Mouse (Mus musculus) hindbrain, postnatal 0 days (tissue): ENCODE results near the gene Myrip. TPM values are rescaled to one million over a fixed set of nuclear protein-coding genes. Genes with fewer than 3 reads are reported as not detected.
"Not testable (repeated sequence)": the region's sequence is repeated elsewhere in the genome, so short reads cannot be mapped to it uniquely, and the experiment has no call there.

Source experiments
- ATAC-seq: fragments of 200-750 bp; cut with Nextera tagmentation; 2 replicates; pipeline ENCODE4 v1.8.0; 2017; ENCODE audit warnings: mild to moderate bottlenecking, moderate TSS enrichment, moderate library complexity
- DNase-seq: peaks from one replicate; pipeline ENCODE4 v3.0.0-alpha.2; 2015; ENCODE audit warnings: low spot score
- H3K27ac ChIP-seq: fragments of 300-500 bp; sonication (generic); 2 replicates; pipeline ENCODE4 v1.5.1; 2014; ENCODE audit warnings: mild to moderate bottlenecking
- H3K27me3 ChIP-seq: fragments of 300-500 bp; sonication (generic); 2 replicates; pipeline ENCODE4 v1.6.1; 2014; ENCODE audit warnings: low read length, mixed read lengths; ENCODE audit not compliant: insufficient read depth
- H3K36me3 ChIP-seq: fragments of 300-500 bp; sonication (generic); 2 replicates; pipeline ENCODE4 v1.6.1; 2014; ENCODE audit warnings: low read length, mixed read lengths; ENCODE audit not compliant: insufficient read depth
- H3K4me1 ChIP-seq: fragments of 300-500 bp; sonication (generic); 2 replicates; pipeline ENCODE4 v1.6.1; 2014; ENCODE audit warnings: antibody characterized with exemption, low read length, mixed read lengths; ENCODE audit not compliant: insufficient read depth
- H3K4me2 ChIP-seq: fragments of 300-500 bp; sonication (generic); 2 replicates; pipeline ENCODE4 v1.6.1; 2014; ENCODE audit warnings: low read depth, mild to moderate bottlenecking, low read length, moderate library complexity, mixed read lengths
- H3K4me3 ChIP-seq: fragments of 300-500 bp; sonication (generic); 2 replicates; pipeline ENCODE4 v1.5.1; 2014; ENCODE audit warnings: low read length
- H3K9ac ChIP-seq: fragments of 300-500 bp; sonication (generic); replicated peaks from 2 replicates; pipeline ENCODE4 v1.6.1; 2014; ENCODE audit warnings: mild to moderate bottlenecking, low read length, moderate library complexity, mixed read lengths
- H3K9me3 ChIP-seq: fragments of 300-500 bp; sonication (generic); 2 replicates; pipeline ENCODE4 v1.6.1; 2016; ENCODE audit warnings: low read length, mixed read lengths
- CTCF ChIP-seq: IDR thresholded peaks from 2 replicates; pipeline ENCODE4 v1.5.1; 2016; ENCODE audit warnings: antibody characterized with exemption, control low read depth, low read depth
- WGBS: fragments of 180-500 bp; shearing (Covaris S2); extraction: QIAGEN DNeasy Blood & Tissue Kit; methylation state at CpG from one replicate; pipeline ENCODE4 v1.1.7; 2014; 5-methylcytosine and 5-hydroxymethylcytosine counted together
- polyA plus RNA-seq: library from polyadenylated mRNA; unstranded; fragments of >200 nt; fragmentation: Nextera tagmentation; extraction: Ambion mirVana; gene quantifications from 2 replicates; pipeline ENCODE4 v1.2.1, GENCODE M21; 2015
- total RNA-seq: library from RNA; depleted of rRNA; stranded (reverse); fragments of >200 nt; gene quantifications from 2 replicates; pipeline ENCODE4 v1.2.3, GENCODE M21; 2014

Myrip gene
- total and polyA plus RNA-seq, 2 experiments from 2014 or later, result 7.5 to 22.8 TPM

DNA sequence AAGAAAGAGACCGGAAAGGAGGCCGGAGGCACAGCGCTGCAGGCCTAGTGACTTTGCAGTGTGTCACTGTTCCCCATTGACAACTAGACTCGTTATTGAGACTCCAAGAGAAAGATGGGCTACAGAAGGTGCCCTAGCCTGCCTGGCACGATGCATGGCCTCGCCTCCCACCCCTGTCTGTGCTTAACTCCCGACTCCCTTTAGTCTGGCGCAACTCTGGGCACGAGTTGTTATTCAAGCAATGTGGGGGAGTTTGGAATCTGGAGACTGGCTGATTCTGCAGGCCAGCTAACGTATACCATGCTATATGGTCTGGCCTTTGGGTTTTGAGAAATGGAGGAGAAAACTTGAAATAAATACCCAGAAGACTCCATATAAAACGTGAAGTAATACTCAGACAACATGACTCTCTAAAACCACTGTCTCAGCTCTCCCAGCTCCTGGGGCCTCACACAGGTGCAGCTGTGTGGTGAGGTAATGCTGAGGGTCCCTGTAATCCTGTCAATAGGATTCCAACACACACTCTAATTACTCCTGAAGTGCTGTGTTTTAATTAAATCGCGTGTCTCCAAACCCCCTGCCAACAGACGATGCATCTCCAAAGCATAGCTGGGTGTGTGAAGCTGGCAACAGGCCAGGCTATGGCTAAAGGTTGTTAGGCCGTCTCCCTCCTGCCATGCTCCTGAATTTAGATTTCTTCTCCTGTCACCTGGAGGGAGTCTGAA is 21.6 kb downstream of the Myrip start:
- Histone ChIP-seq H3K4me1 (0 out of 2 replicates have a peak, but pooled peaks cover 2% of the 10 kb centered on the region), H3K9ac (no peak overlapping the region), H3K9me3 (no peaks in the 10 kb centered on the region), H3K36me3 (no peaks in the 10 kb centered on the region), H3K4me2 (no peak overlapping the region), H3K27ac (no peak overlapping the region), H3K27me3 (no peaks in the 10 kb centered on the region), H3K4me3 (no peak overlapping the region)
- TF ChIP-seq CTCF, result no peak
- ATAC-seq, result no peak
- DNase-seq, result peak; percentile 33
- WGBS, result 66% methylated on average over 15 of the region's 15 CpGs

DNA sequence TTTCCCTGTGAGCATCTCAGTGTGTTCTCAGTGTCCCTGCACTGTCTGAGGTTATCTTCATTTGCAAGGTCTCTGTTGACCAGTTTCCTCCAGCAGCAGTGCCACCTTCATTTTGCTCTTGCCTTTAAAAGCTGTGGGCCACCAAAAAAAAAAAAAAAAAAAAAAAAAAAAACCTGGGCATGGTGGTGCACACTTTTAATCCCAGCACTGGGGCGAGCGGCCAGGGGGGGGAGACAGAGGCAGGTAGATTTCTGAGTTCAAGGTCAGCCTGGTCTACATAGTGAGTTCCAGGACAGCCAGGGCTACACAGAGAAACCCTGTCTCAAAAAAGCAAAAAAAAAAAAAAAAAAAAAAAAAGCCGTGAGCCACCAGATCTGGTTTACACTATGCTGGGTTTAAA is 29.7 kb downstream of the Myrip start:
- not testable (repeated sequence) for ATAC-seq, DNase-seq, H3K4me2 ChIP-seq, H3K9me3 ChIP-seq, H3K36me3 ChIP-seq, H3K4me1 ChIP-seq, H3K4me3 ChIP-seq, H3K9ac ChIP-seq, H3K27me3 ChIP-seq, H3K27ac ChIP-seq
- WGBS, result 91% methylated on average over 3 of the region's 3 CpGs

DNA sequence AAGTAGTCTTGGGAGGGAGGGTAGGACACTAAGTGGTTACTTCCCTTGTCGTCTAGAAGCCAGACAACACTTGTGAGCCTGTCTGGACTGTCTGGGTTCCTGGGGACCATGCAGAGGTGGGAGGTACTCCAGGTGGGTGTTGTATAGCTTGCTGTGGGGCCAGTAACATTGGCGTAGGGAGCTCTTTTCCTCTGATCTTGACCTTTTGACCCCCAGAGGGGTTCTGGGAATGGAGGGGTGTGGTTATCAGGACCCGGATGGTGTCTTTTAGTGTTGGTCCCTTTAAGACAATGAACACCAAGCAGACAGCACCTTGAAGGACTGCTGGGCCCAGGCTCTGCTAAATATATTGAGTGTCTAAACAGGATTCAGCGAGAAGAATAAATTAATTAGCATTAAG is 36.9 kb downstream of the Myrip start:
- no peak for TF ChIP-seq CTCF
- H3K27me3 ChIP-seq, result no peaks in the 10 kb centered on the region
- no peak overlapping the region for H3K4me3 ChIP-seq
- no peaks in the 10 kb centered on the region; the same call in 1 of the 2 replicates for H3K4me1 ChIP-seq
- no peaks in the 10 kb centered on the region for H3K9me3 ChIP-seq
- ATAC-seq (no peak), DNase-seq (no peak)
- no peak overlapping the region for H3K27ac ChIP-seq
- WGBS, result 47% methylated on average over 4 of the region's 4 CpGs
- H3K9ac ChIP-seq, result no peak overlapping the region
- H3K4me2 ChIP-seq, result no peak overlapping the region
- no peaks in the 10 kb centered on the region; the same call in 1 of the 2 replicates for H3K36me3 ChIP-seq

DNA sequence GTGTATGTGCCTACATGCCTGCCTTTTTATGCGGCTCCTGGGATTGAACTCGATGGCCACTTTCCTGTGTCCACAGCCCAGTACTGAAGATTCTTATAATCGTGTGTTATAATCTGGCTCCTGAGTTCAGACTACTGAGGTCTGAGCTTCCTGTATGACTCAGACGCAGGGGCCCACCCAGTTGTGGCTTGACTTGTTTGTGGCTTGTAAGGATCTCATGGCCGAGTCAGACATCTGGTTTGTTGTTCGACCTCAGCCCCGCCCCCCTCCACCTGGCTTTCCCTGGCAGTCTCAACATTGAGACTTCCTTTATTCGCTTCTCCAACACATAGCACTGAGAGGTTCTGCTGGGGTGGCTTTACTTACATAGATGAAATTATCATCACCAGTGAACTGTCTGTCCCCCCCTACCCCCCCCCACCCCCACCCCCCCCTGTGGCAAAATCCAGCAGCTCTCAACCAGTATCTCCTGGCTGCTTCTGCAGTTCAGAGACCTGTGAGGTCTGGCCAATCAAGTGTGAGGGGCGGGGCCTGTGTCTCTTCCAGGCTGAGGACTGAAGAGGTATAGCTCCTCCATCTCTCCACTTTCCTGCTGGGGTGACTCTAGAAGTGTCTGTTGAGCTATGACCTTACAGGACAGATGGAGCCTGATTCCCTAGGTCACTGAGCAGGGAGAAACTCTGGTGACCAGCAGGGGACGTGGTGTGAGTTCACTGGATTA is 38.8 kb downstream of the Myrip start:
- no peak for TF ChIP-seq CTCF
- H3K4me2 ChIP-seq, result no peak overlapping the region
- no peak overlapping the region for H3K27ac ChIP-seq
- H3K9ac ChIP-seq, result no peak overlapping the region
- ATAC-seq, result no peak
- H3K4me3 ChIP-seq, result no peak overlapping the region
- no peaks in the 10 kb centered on the region for H3K4me1 ChIP-seq
- WGBS, result 77% methylated on average over 10 of the region's 10 CpGs
- no peak for DNase-seq
- H3K9me3 ChIP-seq, result no peaks in the 10 kb centered on the region
- no peaks in the 10 kb centered on the region for H3K27me3 ChIP-seq
- H3K36me3 ChIP-seq, result no peaks in the 10 kb centered on the region; the same call in 1 of the 2 replicates

DNA sequence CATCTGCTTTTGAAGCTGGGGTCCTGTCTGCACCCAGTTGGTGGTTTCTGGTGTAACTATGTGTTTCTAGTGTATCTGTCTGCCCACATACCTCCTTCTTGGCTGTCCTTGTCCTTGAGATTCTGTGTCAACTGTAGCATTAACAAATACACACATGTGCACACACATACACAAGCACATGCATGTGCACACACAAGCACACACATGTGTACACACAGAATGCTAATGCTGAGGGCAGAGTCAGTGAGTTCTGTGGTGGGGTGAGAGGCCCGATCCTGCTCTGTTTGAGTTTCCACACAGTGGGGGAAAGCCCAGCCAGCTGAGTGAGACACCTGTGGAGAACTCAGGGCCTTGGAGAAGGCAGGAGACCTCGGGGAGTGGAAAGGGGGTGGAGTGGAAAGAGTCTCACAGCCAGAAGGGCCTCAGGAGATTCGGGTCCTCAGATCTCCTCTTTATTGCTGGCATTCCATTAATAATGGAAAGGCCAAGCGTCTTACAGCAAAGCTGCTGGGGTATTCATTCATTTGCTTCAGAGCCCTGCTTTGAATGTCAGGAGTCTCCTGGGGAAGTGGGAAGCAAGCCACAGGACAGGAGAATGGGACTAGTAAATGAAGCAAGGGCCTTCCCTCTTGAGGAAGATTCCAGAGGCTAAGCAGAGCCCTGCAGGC is 41.9 kb downstream of the Myrip start:
- no peaks in the 10 kb centered on the region for H3K9me3 ChIP-seq
- no peak overlapping the region for H3K4me2 ChIP-seq
- no peak overlapping the region for H3K9ac ChIP-seq
- H3K27me3 ChIP-seq, result no peaks in the 10 kb centered on the region
- WGBS, result 41% methylated on average over 4 of the region's 4 CpGs
- no peak for DNase-seq
- no peak for TF ChIP-seq CTCF
- H3K36me3 ChIP-seq, result no peaks in the 10 kb centered on the region
- no peak overlapping the region for H3K4me3 ChIP-seq
- ATAC-seq, result no peak
- no peak overlapping the region for H3K27ac ChIP-seq
- no peaks in the 10 kb centered on the region for H3K4me1 ChIP-seq

DNA sequence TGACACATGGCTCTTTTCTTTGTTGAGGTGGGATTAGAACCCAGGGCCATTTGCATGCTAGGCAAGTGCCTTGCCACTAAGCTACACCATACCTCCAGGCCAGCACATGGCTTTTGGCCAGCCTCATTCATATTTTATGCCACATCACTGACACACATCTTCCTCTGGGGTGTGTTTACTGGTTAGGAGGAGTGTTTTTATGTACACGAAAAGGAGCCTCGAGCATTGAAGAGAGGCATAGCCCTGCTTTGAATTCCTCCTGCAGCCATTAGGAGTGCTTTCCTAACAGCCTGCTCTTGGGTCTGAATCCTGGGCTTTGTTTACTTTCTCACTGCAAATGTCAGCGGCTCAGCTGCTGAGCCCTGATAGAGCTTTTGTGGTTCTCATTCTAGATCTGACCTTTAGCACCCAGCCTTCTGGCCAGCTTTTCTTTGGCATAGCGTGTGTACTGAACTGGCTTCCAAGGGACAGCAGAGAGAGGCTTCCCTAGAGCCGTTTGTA is 44.4 kb downstream of the Myrip start:
- 16% methylated on average over 5 of the region's 5 CpGs for WGBS
- peak overlapping the region; percentile 65 for H3K27ac ChIP-seq
- no peak overlapping the region for H3K9ac ChIP-seq
- no peak overlapping the region for H3K4me2 ChIP-seq
- peak; percentile 48 for DNase-seq
- H3K4me3 ChIP-seq, result no peak overlapping the region
- no peaks in the 10 kb centered on the region for H3K27me3 ChIP-seq
- no peaks in the 10 kb centered on the region for H3K4me1 ChIP-seq
- H3K9me3 ChIP-seq, result no peaks in the 10 kb centered on the region
- peak; percentile 22; the same call in 1 of the 2 replicates for ATAC-seq
- no peak for TF ChIP-seq CTCF
- H3K36me3 ChIP-seq, result no peaks in the 10 kb centered on the region
